8 mouse cellular contexts compared by ENCODE assay signal in the genomic region with DNA sequence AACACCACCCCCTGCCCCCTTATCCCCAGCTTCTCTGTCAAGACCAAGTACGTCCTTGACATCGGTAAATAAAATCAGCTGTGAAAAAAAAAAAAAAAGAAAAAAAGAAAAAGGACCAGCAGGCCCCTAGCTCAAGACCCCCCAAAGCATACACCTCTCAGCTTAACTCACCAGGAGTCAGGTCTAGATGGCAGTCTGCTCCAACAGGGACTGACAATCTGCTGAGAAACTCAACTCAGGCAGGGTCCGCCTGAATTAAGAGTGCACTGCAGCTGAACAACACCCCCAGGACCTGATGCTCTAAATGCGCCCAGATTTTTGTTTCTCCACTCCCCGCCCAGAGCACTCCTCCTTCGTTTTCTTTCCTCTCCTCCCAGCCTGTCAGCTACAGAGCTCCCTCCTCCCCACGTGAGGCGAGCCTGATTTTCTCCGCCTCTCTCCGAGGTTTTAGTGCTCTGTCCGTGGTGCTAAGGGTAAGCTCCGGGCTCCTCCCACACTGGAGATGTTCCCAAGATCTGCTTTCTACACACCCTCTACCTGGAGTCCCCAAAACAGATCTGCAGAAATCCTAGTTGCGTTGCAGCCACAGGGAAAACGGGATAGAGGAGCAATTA.
DNase-seq lines count a peak whose midpoint lies in the region; ATAC-seq and TF ChIP-seq lines count a peak whose summit lies in the region.

No protein-coding gene starts in this region.

- no peak for TF ChIP-seq CTCF in intestine, postnatal 0 days (IDR thresholded peaks at IDR 0.05; ENCODE audit: low read depth)

- no peaks in the 10 kb centered on the region for H3K27me3 ChIP-seq in intestine, embryonic 14.5 days (replicated peaks; ENCODE audit: control insufficient read depth, insufficient read depth, low read length)
- no peaks in the 10 kb centered on the region for H3K27me3 ChIP-seq in intestine, postnatal 0 days (replicated peaks; ENCODE audit: control insufficient read depth, insufficient read depth, low read length)
- H3K27me3 ChIP-seq in hindbrain, embryonic 16.5 days (replicated peaks; ENCODE audit: control insufficient read depth, insufficient read depth, low read length): no peaks in the 10 kb centered on the region

- intact Hi-C loops in left cerebral cortex, postnatal 36 days (cut with DNase I): loop anchor here (5.0 kb wide), 1 partner anchor 60 kb away; no protein-coding TSS in a partner anchor

- H3K9me3 ChIP-seq in intestine, embryonic 14.5 days (ENCODE audit: control insufficient read depth, low read length): no peaks in the 10 kb centered on the region
- H3K9me3 ChIP-seq in intestine, postnatal 0 days (ENCODE audit: control insufficient read depth): no peaks in the 10 kb centered on the region
- no peaks in the 10 kb centered on the region for H3K9me3 ChIP-seq in hindbrain, embryonic 16.5 days (ENCODE audit: control insufficient read depth, low read length)

- 0 out of 2 replicates have a peak, but pooled peaks have one; percentile 53 for ATAC-seq in intestine, embryonic 14.5 days (replicated peaks; ENCODE audit: low FRiP score, low TSS enrichment, low read depth)
- no peak for ATAC-seq in intestine, postnatal 0 days
- peak; percentile 94 for ATAC-seq in hindbrain, embryonic 16.5 days

- peak; percentile 64 for DNase-seq in intestine, embryonic 14.5 days (ENCODE audit: low spot score)
- DNase-seq in embryo, embryonic 11.5 days (ENCODE audit: low read depth, low spot score): peak; percentile 29
- peak; percentile 48 to 58 for DNase-seq in left cerebral cortex, postnatal 36 days (ENCODE audit: low spot score in 2 of 2)
- DNase-seq in retina, embryonic 14.5 days (ENCODE audit: low spot score): peak; percentile 46
- DNase-seq in urinary bladder, postnatal 10 days (ENCODE audit: low spot score): no peak
- no peak for DNase-seq in spleen, postnatal 14 days (ENCODE audit: low spot score in 2 of 2)

- no peak overlapping the region for H3K4me2 ChIP-seq in intestine, embryonic 14.5 days (ENCODE audit: low read length)
- no peak overlapping the region for H3K4me2 ChIP-seq in intestine, postnatal 0 days (replicated peaks; ENCODE audit: low read depth)
- H3K4me2 ChIP-seq in hindbrain, embryonic 16.5 days (ENCODE audit: low read length): peak overlapping the region; percentile 62

- WGBS in intestine, embryonic 14.5 days: 3% methylated on average over 14 of the region's 14 CpGs
- 2% methylated on average over 14 of the region's 14 CpGs for WGBS in intestine, postnatal 0 days
- 1% methylated on average over 14 of the region's 14 CpGs for WGBS in hindbrain, embryonic 16.5 days

- H3K27ac ChIP-seq in intestine, embryonic 14.5 days (ENCODE audit: low read depth): no peak overlapping the region
- H3K27ac ChIP-seq in intestine, postnatal 0 days (ENCODE audit: low read depth, low read length): no peak overlapping the region
- H3K27ac ChIP-seq in hindbrain, embryonic 16.5 days (ENCODE audit: low read depth, low read length): no peak overlapping the region

- no peak overlapping the region for H3K9ac ChIP-seq in intestine, embryonic 14.5 days (ENCODE audit: low read length)
- no peak overlapping the region for H3K9ac ChIP-seq in intestine, postnatal 0 days (ENCODE audit: low read depth, low read length)
- peak overlapping the region; percentile 50 for H3K9ac ChIP-seq in hindbrain, embryonic 16.5 days (ENCODE audit: low read depth, low read length)

- H3K4me1 ChIP-seq in intestine, embryonic 14.5 days (replicated peaks; ENCODE audit: control insufficient read depth, insufficient read depth, low read length): no peaks in the 10 kb centered on the region
- H3K4me1 ChIP-seq in intestine, postnatal 0 days (replicated peaks; ENCODE audit: control insufficient read depth, insufficient read depth, low read length): no peaks in the 10 kb centered on the region
- no peaks in the 10 kb centered on the region for H3K4me1 ChIP-seq in hindbrain, embryonic 16.5 days (ENCODE audit: control insufficient read depth, insufficient read depth, low read depth, low read length)

- no peak overlapping the region for H3K4me3 ChIP-seq in intestine, embryonic 14.5 days (ENCODE audit: low read depth, low read length)
- H3K4me3 ChIP-seq in intestine, postnatal 0 days (ENCODE audit: low read depth, low read length): no peak overlapping the region
- peak overlapping the region; percentile 41 for H3K4me3 ChIP-seq in hindbrain, embryonic 16.5 days (ENCODE audit: low read length)

- no peaks in the 10 kb centered on the region for H3K36me3 ChIP-seq in intestine, embryonic 14.5 days (ENCODE audit: control insufficient read depth, insufficient read depth, low read length)
- H3K36me3 ChIP-seq in intestine, postnatal 0 days (ENCODE audit: control insufficient read depth, insufficient read depth): no peaks in the 10 kb centered on the region
- H3K36me3 ChIP-seq in hindbrain, embryonic 16.5 days (ENCODE audit: control insufficient read depth, insufficient read depth, low read length): no peaks in the 10 kb centered on the region

Comparison
In these comparisons a context has a peak if more than half of its experiments do, and no peak if none do; other contexts are left out.
1. DNase-seq: peak in intestine, embryonic 14.5 days (single experiment), embryo, embryonic 11.5 days (single experiment), left cerebral cortex, postnatal 36 days (2 of 2) and retina, embryonic 14.5 days (single experiment); none in urinary bladder, postnatal 10 days (single experiment) and spleen, postnatal 14 days (0 of 2).